17 mouse cellular contexts compared by ENCODE assay signal in genomic region chr6:137569071-137569470, GRCm38 (mm10).
DNase-seq lines count a peak whose midpoint lies in the region; ATAC-seq and TF ChIP-seq lines count a peak whose summit lies in the region.
"Had no signal": no experiment of that assay in that cellular context is flagged by ENCODE, and none has a peak within 500 bp of the region (broad histone marks: within the 10 kb centered on the region; RNA-seq: fewer than 3 reads in every experiment).

No protein-coding gene starts in this region.

- no peak overlapping the region for H3K4me3 ChIP-seq in stomach, embryonic 16.5 days (replicated peaks; ENCODE audit: low read length)
- H3K4me3 ChIP-seq in stomach, postnatal 0 days (ENCODE audit: low read depth, low read length): no peak overlapping the region
- peak overlapping the region; percentile 40 for H3K4me3 ChIP-seq in intestine, embryonic 16.5 days (ENCODE audit: low read length)
- H3K4me3 ChIP-seq: embryonic facial prominence, embryonic 10.5 days; heart, embryonic 13.5 days; midbrain, embryonic 10.5 days had no signal

- DNase-seq in stomach, postnatal 0 days (ENCODE audit: low spot score): no peak
- peak; percentile 42 for DNase-seq in kidney, postnatal 10 days
- DNase-seq in yolk sac, embryonic 10.5 days (ENCODE audit: low spot score): peak; percentile 76
- DNase-seq in layer of hippocampus, postnatal 36 days: no peak
- DNase-seq in urinary bladder, postnatal 36 days (ENCODE audit: low spot score in 2 of 2): no peak
- no peak for DNase-seq in heart, adult 18-20 months
- DNase-seq: adrenal gland, postnatal 36 days; cerebellum, postnatal 36 days; gastrocnemius, postnatal 36 days; lung, embryonic 14.5 days had no signal

- H3K27ac ChIP-seq in stomach, embryonic 16.5 days (ENCODE audit: low read length): peak overlapping the region; percentile 11; the same call in 1 of the 2 replicates
- H3K27ac ChIP-seq in stomach, postnatal 0 days (replicated peaks): no peak overlapping the region
- H3K27ac ChIP-seq in intestine, embryonic 16.5 days (ENCODE audit: low read length): peak overlapping the region; percentile 87
- H3K27ac ChIP-seq: embryonic facial prominence, embryonic 10.5 days; heart, embryonic 13.5 days; midbrain, embryonic 10.5 days had no signal

- H3K4me2 ChIP-seq in stomach, embryonic 16.5 days (ENCODE audit: low read depth, low read length): no peak overlapping the region; the same call in 1 of the 2 replicates
- H3K4me2 ChIP-seq in stomach, postnatal 0 days (replicated peaks; ENCODE audit: low read depth): no peak overlapping the region
- H3K4me2 ChIP-seq in intestine, embryonic 16.5 days (ENCODE audit: low read depth, low read length): peak overlapping the region; percentile 53
- H3K4me2 ChIP-seq: heart, embryonic 13.5 days; lung, embryonic 14.5 days had no signal

- no peak for TF ChIP-seq EP300 in stomach, postnatal 0 days (optimal IDR thresholded peaks at IDR 0.05)

- no peak for ATAC-seq in stomach, embryonic 16.5 days (ENCODE audit: insufficient read depth, low FRiP score)
- no peak for ATAC-seq in stomach, postnatal 0 days (ENCODE audit: low FRiP score, low TSS enrichment)
- peak; percentile 26; the same call in 1 of the 2 replicates for ATAC-seq in intestine, embryonic 16.5 days
- ATAC-seq: CD4-positive, CD25-positive, alpha-beta regulatory T cell, adult 4 months; inflammation-experienced regulatory T-cells, adult 6 months had no signal

- H3K9me3 ChIP-seq in stomach, embryonic 16.5 days (replicated peaks; ENCODE audit: control insufficient read depth, low read length): no peaks in the 10 kb centered on the region; the same call in 1 of the 2 replicates
- H3K9me3 ChIP-seq in stomach, postnatal 0 days (ENCODE audit: control insufficient read depth, low read length): no peaks in the 10 kb centered on the region
- no peaks in the 10 kb centered on the region for H3K9me3 ChIP-seq in intestine, embryonic 16.5 days (ENCODE audit: control insufficient read depth, low read length)
- H3K9me3 ChIP-seq: embryonic facial prominence, embryonic 10.5 days; heart, embryonic 13.5 days; midbrain, embryonic 10.5 days had no signal

- H3K9ac ChIP-seq in stomach, embryonic 16.5 days (ENCODE audit: low read length): no peak overlapping the region
- no peak overlapping the region for H3K9ac ChIP-seq in stomach, postnatal 0 days (ENCODE audit: low read length)
- H3K9ac ChIP-seq in intestine, embryonic 16.5 days (ENCODE audit: low read depth, low read length): peak overlapping the region; percentile 60
- H3K9ac ChIP-seq: heart, embryonic 13.5 days; lung, embryonic 14.5 days had no signal

- H3K4me1 ChIP-seq in stomach, embryonic 16.5 days (ENCODE audit: control insufficient read depth, insufficient read depth, low read length): peaks cover 13% of the 10 kb centered on the region; the same call in 1 of the 2 replicates
- no peaks in the 10 kb centered on the region for H3K4me1 ChIP-seq in stomach, postnatal 0 days (replicated peaks; ENCODE audit: control insufficient read depth, insufficient read depth)
- peaks cover 9% of the 10 kb centered on the region for H3K4me1 ChIP-seq in intestine, embryonic 16.5 days (ENCODE audit: control insufficient read depth, insufficient read depth, low read length)

- H3K27me3 ChIP-seq in stomach, embryonic 16.5 days (ENCODE audit: control insufficient read depth, insufficient read depth, low read length): no peaks in the 10 kb centered on the region
- no peaks in the 10 kb centered on the region for H3K27me3 ChIP-seq in stomach, postnatal 0 days (ENCODE audit: control insufficient read depth, insufficient read depth, low read length)
- H3K27me3 ChIP-seq in intestine, embryonic 16.5 days (replicated peaks; ENCODE audit: control insufficient read depth, insufficient read depth, low read length): no peaks in the 10 kb centered on the region
- H3K27me3 ChIP-seq: heart, embryonic 13.5 days had no signal

- no peaks in the 10 kb centered on the region for H3K36me3 ChIP-seq in stomach, embryonic 16.5 days (ENCODE audit: control insufficient read depth, insufficient read depth, low read length)
- H3K36me3 ChIP-seq in stomach, postnatal 0 days (ENCODE audit: control insufficient read depth, insufficient read depth, low read length): no peaks in the 10 kb centered on the region
- 0 out of 2 replicates have a peak, but pooled peaks cover 2% of the 10 kb centered on the region for H3K36me3 ChIP-seq in intestine, embryonic 16.5 days (ENCODE audit: control insufficient read depth, insufficient read depth, low read length)
- H3K36me3 ChIP-seq: embryonic facial prominence, embryonic 10.5 days; midbrain, embryonic 10.5 days had no signal

- 54% methylated on average over 6 of the region's 6 CpGs for WGBS in stomach, embryonic 16.5 days
- WGBS in stomach, postnatal 0 days: 55% methylated on average over 6 of the region's 6 CpGs
- 44% methylated on average over 6 of the region's 6 CpGs for WGBS in intestine, embryonic 16.5 days

- TF ChIP-seq CTCF in stomach, postnatal 0 days (IDR thresholded peaks at IDR 0.05; ENCODE audit: low read depth): no peak

Comparison
In these comparisons a context has a peak if more than half of its experiments do, and no peak if none do; other contexts are left out.
1. DNase-seq: peak in kidney, postnatal 10 days (single experiment) and yolk sac, embryonic 10.5 days (single experiment); none in stomach, postnatal 0 days (single experiment), layer of hippocampus, postnatal 36 days (0 of 2), urinary bladder, postnatal 36 days (0 of 2) and heart, adult 18-20 months (0 of 2).